Mouse (Mus musculus): ENCODE measurements at regions not wholly inside any gene's neighbourhood (a gene's known extent, or its start where the extent isn't known, plus 50 kb on each side); places are given as distances from the start of the nearest gene placed in this dataset.

GRCm38 (mm10) chr8:34756171-34756570 is 644.6 kb upstream of the Gm10131 start:
- no peak for TF ChIP-seq POLR2A (IDR thresholded peaks at IDR 0.05; ENCODE audit: insufficient read length, low read depth)
- TF ChIP-seq POLR2AphosphoS2 (IDR thresholded peaks at IDR 0.05; ENCODE audit: insufficient read length, low read depth): no peak
- TF ChIP-seq USF1 (IDR thresholded peaks at IDR 0.05; ENCODE audit: low read depth): no peak
- TF ChIP-seq E2F4 (IDR thresholded peaks at IDR 0.05; ENCODE audit: insufficient read depth): no peak
- no peak for TF ChIP-seq MYOG (IDR thresholded peaks at IDR 0.05; ENCODE audit: control insufficient read depth in 1 of 3, insufficient read depth in 1 of 3, insufficient read length in 2 of 3, low read depth in 2 of 3)
- TF ChIP-seq TCF3 (IDR thresholded peaks at IDR 0.05; ENCODE audit: insufficient read length, low read depth): no peak
